Mouse (Mus musculus) embryonic fibroblast, embryonic 13.5 days (primary cell): ENCODE results near the gene Nasp.

Experiments
- CTCF ChIP-seq: IDR thresholded peaks from 2 replicates; pipeline ENCODE4 v1.5.1; 2011; ENCODE audit warnings: mild to moderate bottlenecking, control low read depth, low read length, moderate library complexity, borderline replicate concordance; ENCODE audit not compliant: insufficient read depth
- POLR2A ChIP-seq: IDR thresholded peaks from 2 replicates; pipeline ENCODE4 v1.6.1; 2011; ENCODE audit warnings: low read depth, mild to moderate bottlenecking, control low read depth, low read length, moderate library complexity

GRCm38 (mm10) chr4:116649411-116649810 is 21.7 kb upstream of the Nasp start:
- TF ChIP-seq CTCF, result no peak
- peak; percentile 12; the same call in 1 of the 2 replicates for TF ChIP-seq POLR2A
